ENCODE assay signal across 8 mouse cellular contexts in the genomic region with DNA sequence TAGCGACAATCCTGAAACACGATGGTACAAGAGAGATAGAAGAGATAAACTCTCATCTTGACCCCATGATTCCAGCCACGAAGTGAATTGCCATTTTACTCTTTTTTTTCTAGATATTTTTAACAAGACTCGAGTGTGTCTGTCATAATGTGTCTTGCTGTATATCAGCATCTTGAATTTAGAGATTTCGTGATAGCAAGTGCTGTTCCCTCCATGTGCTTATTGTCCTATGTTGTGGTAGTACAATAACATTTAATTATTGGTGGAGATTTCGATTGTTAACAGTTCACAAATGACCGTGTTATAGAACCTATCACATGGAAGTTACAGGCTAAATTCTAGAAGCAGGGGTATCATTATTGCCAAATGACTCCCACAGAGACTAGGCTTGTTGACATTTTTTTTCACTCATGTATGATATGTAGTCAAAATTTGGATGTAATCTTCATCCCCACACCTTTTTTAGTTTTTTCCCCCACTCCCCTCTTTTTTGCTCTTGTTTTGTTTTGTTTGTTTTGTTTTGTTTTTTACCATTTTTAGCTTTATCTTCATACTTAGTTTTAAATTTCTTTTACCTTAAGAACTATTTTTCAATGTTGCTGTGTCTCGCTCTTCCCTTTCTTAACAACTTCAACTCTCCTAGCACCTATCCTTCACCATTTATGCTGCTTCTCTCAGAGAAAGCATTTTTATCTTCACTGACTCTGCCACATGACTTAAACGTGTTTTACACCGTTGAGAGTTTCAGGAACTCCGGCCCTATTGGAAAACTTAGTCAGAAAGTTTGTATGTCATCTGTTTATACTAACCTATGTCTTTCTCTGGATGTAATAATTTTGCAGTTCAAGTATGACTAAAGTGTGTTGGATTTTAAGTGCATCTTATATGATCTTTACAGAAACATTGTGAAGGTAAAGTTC. TPM values are rescaled to one million over a fixed set of nuclear protein-coding genes. Genes with fewer than 3 reads are reported as not detected.
DNase-seq lines count a peak whose midpoint lies in the region; ATAC-seq and TF ChIP-seq lines count a peak whose summit lies in the region.

No protein-coding gene starts in this region.

- peak overlapping the region; percentile 93 for H3K9ac ChIP-seq in hindbrain, embryonic 13.5 days
- H3K9ac ChIP-seq in midbrain, embryonic 13.5 days (replicated peaks) = peak overlapping the region; percentile 92

- no peaks in the 10 kb centered on the region for H3K27me3 ChIP-seq in kidney, adult 2 months (replicated peaks; ENCODE audit: control insufficient read depth, insufficient read depth, low read length)
- H3K27me3 ChIP-seq in hindbrain, embryonic 13.5 days = no peaks in the 10 kb centered on the region
- H3K27me3 ChIP-seq in midbrain, embryonic 13.5 days = no peaks in the 10 kb centered on the region

- TF ChIP-seq CTCF in kidney, adult 2 months (conservative IDR thresholded peaks at IDR 0.05; ENCODE audit: insufficient read depth, insufficient read length, low read depth, low read length) = no peak
- TF ChIP-seq CTCF in bone marrow macrophage, adult 2 months (IDR thresholded peaks at IDR 0.05; ENCODE audit: low read depth, low read length) = no peak

- peaks cover 8% of the 10 kb centered on the region for H3K4me1 ChIP-seq in kidney, adult 2 months (ENCODE audit: control insufficient read depth, insufficient read depth, low read length)
- H3K4me1 ChIP-seq in bone marrow macrophage, adult 2 months (ENCODE audit: control insufficient read depth, insufficient read depth, low read length) = peaks cover 19% of the 10 kb centered on the region
- peaks cover 37% of the 10 kb centered on the region for H3K4me1 ChIP-seq in hindbrain, embryonic 13.5 days (replicated peaks)
- H3K4me1 ChIP-seq in midbrain, embryonic 13.5 days (replicated peaks) = peaks cover 41% of the 10 kb centered on the region

- WGBS in kidney, adult 2 months = 28% methylated on average over 11 of the region's 11 CpGs
- WGBS in hindbrain, embryonic 13.5 days = 41% methylated on average over 11 of the region's 11 CpGs
- 39% methylated on average over 11 of the region's 11 CpGs for WGBS in midbrain, embryonic 13.5 days

- H3K36me3 ChIP-seq in kidney, adult 2 months (ENCODE audit: control insufficient read depth, insufficient read depth, low read length) = no peaks in the 10 kb centered on the region
- H3K36me3 ChIP-seq in hindbrain, embryonic 13.5 days = peaks cover 12% of the 10 kb centered on the region
- H3K36me3 ChIP-seq in midbrain, embryonic 13.5 days = peaks cover 12% of the 10 kb centered on the region

- peak overlapping the region; percentile 87 for H3K4me3 ChIP-seq in kidney, adult 2 months (ENCODE audit: insufficient read depth, low read depth, low read length)
- H3K4me3 ChIP-seq in bone marrow macrophage, adult 2 months (ENCODE audit: insufficient read depth, low read length) = peak overlapping the region; percentile 90
- peak overlapping the region; percentile 93 for H3K4me3 ChIP-seq in hindbrain, embryonic 13.5 days
- peak overlapping the region; percentile 81 for H3K4me3 ChIP-seq in midbrain, embryonic 13.5 days (replicated peaks)

- no peaks in the 10 kb centered on the region for H3K9me3 ChIP-seq in hindbrain, embryonic 13.5 days
- H3K9me3 ChIP-seq in midbrain, embryonic 13.5 days = no peaks in the 10 kb centered on the region

- no peak for ATAC-seq in hindbrain, embryonic 13.5 days (ENCODE audit: low FRiP score)
- no peak for ATAC-seq in midbrain, embryonic 13.5 days

- DNase-seq in kidney, adult 2 months = no peak
- no peak for DNase-seq in kidney, postnatal 25 days
- DNase-seq in MN1 (ENCODE audit: low spot score) = no peak
- DNase-seq in T-cell, adult 2 months (ENCODE audit: low spot score) = no peak
- DNase-seq in left cerebral cortex, adult 8-10 months (ENCODE audit: low spot score in 2 of 2) = no peak

- peak overlapping the region; percentile 70 for H3K4me2 ChIP-seq in hindbrain, embryonic 13.5 days
- peak overlapping the region; percentile 72 for H3K4me2 ChIP-seq in midbrain, embryonic 13.5 days (replicated peaks)

- no peak for TF ChIP-seq POLR2A in kidney, adult 2 months (IDR thresholded peaks at IDR 0.05; ENCODE audit: low read depth, low read length)
- no peak for TF ChIP-seq POLR2A in bone marrow macrophage, adult 2 months (IDR thresholded peaks at IDR 0.05; ENCODE audit: borderline replicate concordance, low read depth, low read length)

- H3K27ac ChIP-seq in kidney, adult 2 months (ENCODE audit: insufficient read depth, low read depth, low read length) = peak overlapping the region; percentile 47
- peak overlapping the region; percentile 80 for H3K27ac ChIP-seq in bone marrow macrophage, adult 2 months (ENCODE audit: insufficient read depth, low read depth, low read length)
- H3K27ac ChIP-seq in hindbrain, embryonic 13.5 days = no peak overlapping the region
- H3K27ac ChIP-seq in midbrain, embryonic 13.5 days = peak overlapping the region; percentile 86; the same call in 1 of the 2 replicates

RNA-seq across cellular contexts. Expression of a gene that starts 2.4 kb away (rescaled TPM):
- polyA plus RNA-seq in kidney, adult 2 months (2012; rRNA removed) = 30.7 and 42.3 TPM in 2 replicates
- 72.8 and 76.1 TPM in 2 replicates for polyA plus RNA-seq in bone marrow macrophage, adult 2 months (2012; ENCODE audit: insufficient read depth, insufficient read length, missing spikeins)
- 195 and 198 TPM in 2 replicates for polyA plus RNA-seq in hindbrain, embryonic 13.5 days (2015; fragmentation: Nextera tagmentation; extraction: Ambion mirVana)
- polyA plus RNA-seq in midbrain, embryonic 13.5 days (2015; fragmentation: Nextera tagmentation; extraction: Ambion mirVana) = 207 and 215 TPM in 2 replicates
- 100 to 1,000 TPM; 116 to 122 (median 118) TPM for total RNA-seq in left cerebral cortex, adult 8-10 months (2022)

RNA-seq across cellular contexts. Expression of a gene that starts 2.4 kb away (rescaled TPM):
- 7.2 and 7.5 TPM in 2 replicates for polyA plus RNA-seq in kidney, adult 2 months (2012; rRNA removed)
- 34.0 and 34.2 TPM in 2 replicates for polyA plus RNA-seq in bone marrow macrophage, adult 2 months (2012; ENCODE audit: insufficient read depth, insufficient read length, missing spikeins)
- polyA plus RNA-seq in hindbrain, embryonic 13.5 days (2015; fragmentation: Nextera tagmentation; extraction: Ambion mirVana) = 74.0 and 81.0 TPM in 2 replicates
- polyA plus RNA-seq in midbrain, embryonic 13.5 days (2015; fragmentation: Nextera tagmentation; extraction: Ambion mirVana) = 81.1 and 87.6 TPM in 2 replicates
- 10 to 100 TPM; 33.9 to 37.9 (median 37.5) TPM for total RNA-seq in left cerebral cortex, adult 8-10 months (2022)

RNA-seq across cellular contexts. Expression of a gene that starts 50.5 kb away (rescaled TPM):
- polyA plus RNA-seq in kidney, adult 2 months (2012; rRNA removed) = 111 and 141 TPM in 2 replicates
- polyA plus RNA-seq in bone marrow macrophage, adult 2 months (2012; ENCODE audit: insufficient read depth, insufficient read length, missing spikeins) = 63.2 and 66.2 TPM in 2 replicates
- 79.5 and 81.3 TPM in 2 replicates for polyA plus RNA-seq in hindbrain, embryonic 13.5 days (2015; fragmentation: Nextera tagmentation; extraction: Ambion mirVana)
- 91.4 and 94.5 TPM in 2 replicates for polyA plus RNA-seq in midbrain, embryonic 13.5 days (2015; fragmentation: Nextera tagmentation; extraction: Ambion mirVana)
- total RNA-seq in left cerebral cortex, adult 8-10 months (2022) = 10 to 100 TPM; 58.6 to 77.1 (median 69.3) TPM
